Mouse (Mus musculus) midbrain, embryonic 16.5 days (tissue): Measurements from ENCODE around the gene C7. TPM values are rescaled to one million over a fixed set of nuclear protein-coding genes. Genes with fewer than 3 reads are reported as not detected.

Source experiments
- ATAC-seq: fragments of 200-750 bp; cut with Nextera tagmentation; 2 replicates; pipeline ENCODE4 v1.8.0; 2017; ENCODE audit warnings: moderate TSS enrichment
- H3K27ac ChIP-seq: fragments of 300-500 bp; sonication (generic); 2 replicates; pipeline ENCODE4 v1.5.1; 2014; ENCODE audit warnings: mild to moderate bottlenecking, low read length, mixed read lengths
- H3K27me3 ChIP-seq: fragments of 300-500 bp; sonication (generic); 2 replicates; pipeline ENCODE4 v1.6.1; 2014; ENCODE audit warnings: low read depth, low read length, mixed read lengths; ENCODE audit not compliant: control insufficient read depth, insufficient read depth
- H3K36me3 ChIP-seq: fragments of 300-500 bp; sonication (generic); 2 replicates; pipeline ENCODE4 v1.6.1; 2014; ENCODE audit warnings: mild to moderate bottlenecking, low read length, moderate library complexity, mixed read lengths; ENCODE audit not compliant: control insufficient read depth, insufficient read depth
- H3K4me1 ChIP-seq: fragments of 300-500 bp; sonication (generic); 2 replicates; pipeline ENCODE4 v1.6.1; 2014; ENCODE audit warnings: mild to moderate bottlenecking, low read length, mixed read lengths; ENCODE audit not compliant: control insufficient read depth, insufficient read depth
- H3K4me2 ChIP-seq: fragments of 300-500 bp; sonication (generic); 2 replicates; pipeline ENCODE4 v1.6.1; 2014; ENCODE audit warnings: mild to moderate bottlenecking, low read length, mixed read lengths
- H3K4me3 ChIP-seq: fragments of 300-500 bp; sonication (generic); 2 replicates; pipeline ENCODE4 v1.5.1; 2014; ENCODE audit warnings: low read depth, mild to moderate bottlenecking, low read length, moderate library complexity, mixed read lengths
- H3K9ac ChIP-seq: fragments of 300-500 bp; sonication (generic); 2 replicates; pipeline ENCODE4 v1.6.1; 2014; ENCODE audit warnings: low read depth, low read length, mixed read lengths
- H3K9me3 ChIP-seq: fragments of 300-500 bp; sonication (generic); replicated peaks from 2 replicates; pipeline ENCODE4 v1.6.1; 2014; ENCODE audit warnings: mild to moderate bottlenecking, low read length, mixed read lengths; ENCODE audit not compliant: control insufficient read depth, poor library complexity, severe bottlenecking
- WGBS: fragments of 180-500 bp; shearing (Covaris S2); extraction: QIAGEN DNeasy Blood & Tissue Kit; methylation state at CpG from one replicate; pipeline ENCODE4 v1.1.7; 2014; 5-methylcytosine and 5-hydroxymethylcytosine counted together
- polyA plus RNA-seq: library from polyadenylated mRNA; unstranded; fragments of >200 nt; fragmentation: Nextera tagmentation; extraction: Ambion mirVana; gene quantifications from 2 replicates; pipeline ENCODE4 v1.2.1, GENCODE M21; 2015

Gene C7
- 0.18 TPM in 1 of 2 replicates, not detected in the other for polyA plus RNA-seq

GRCm38 (mm10) chr15:5063635-5064034 is at the start of gene C7:
Gene C7 (minus strand): TSS chr15:5063740.
- Histone ChIP-seq H3K4me1 (no peaks in the 10 kb centered on the region), H3K9me3 (no peaks in the 10 kb centered on the region), H3K36me3 (no peaks in the 10 kb centered on the region), H3K27ac (no peak within 1 kb of the TSS), H3K4me2 (no peak within 1 kb of the TSS), H3K4me3 (no peak within 1 kb of the TSS), H3K27me3 (no peaks in the 10 kb centered on the region), H3K9ac (no peak within 1 kb of the TSS)
- no peak for ATAC-seq

- Histone ChIP-seq H3K36me3 (no peaks in the 10 kb centered on the region), H3K27me3 (no peaks in the 10 kb centered on the region), H3K9ac (no peak overlapping the region), H3K4me2 (no peak overlapping the region), H3K27ac (no peak overlapping the region), H3K4me3 (no peak overlapping the region), H3K9me3 (no peaks in the 10 kb centered on the region), H3K4me1 (peaks cover 14% of the 10 kb centered on the region)
- 80% methylated on average over 3 of the region's 3 CpGs for WGBS
- no peak for ATAC-seq
Observed at GRCm38 (mm10) chr15:5112651-5113050, 49.1 kb upstream of the C7 start.

GRCm38 (mm10) chr15:5108655-5109040 is 45.1 kb upstream of the C7 start:
- H3K36me3 ChIP-seq, result no peaks in the 10 kb centered on the region
- 92% methylated on average over 3 of the region's 3 CpGs for WGBS
- H3K27ac ChIP-seq, result no peak overlapping the region
- no peaks in the 10 kb centered on the region for H3K27me3 ChIP-seq
- H3K4me3 ChIP-seq, result no peak overlapping the region
- no peaks in the 10 kb centered on the region for H3K9me3 ChIP-seq
- H3K4me1 ChIP-seq, result no peaks in the 10 kb centered on the region
- no peak overlapping the region for H3K9ac ChIP-seq
- no peak for ATAC-seq
- no peak overlapping the region for H3K4me2 ChIP-seq

DNA sequence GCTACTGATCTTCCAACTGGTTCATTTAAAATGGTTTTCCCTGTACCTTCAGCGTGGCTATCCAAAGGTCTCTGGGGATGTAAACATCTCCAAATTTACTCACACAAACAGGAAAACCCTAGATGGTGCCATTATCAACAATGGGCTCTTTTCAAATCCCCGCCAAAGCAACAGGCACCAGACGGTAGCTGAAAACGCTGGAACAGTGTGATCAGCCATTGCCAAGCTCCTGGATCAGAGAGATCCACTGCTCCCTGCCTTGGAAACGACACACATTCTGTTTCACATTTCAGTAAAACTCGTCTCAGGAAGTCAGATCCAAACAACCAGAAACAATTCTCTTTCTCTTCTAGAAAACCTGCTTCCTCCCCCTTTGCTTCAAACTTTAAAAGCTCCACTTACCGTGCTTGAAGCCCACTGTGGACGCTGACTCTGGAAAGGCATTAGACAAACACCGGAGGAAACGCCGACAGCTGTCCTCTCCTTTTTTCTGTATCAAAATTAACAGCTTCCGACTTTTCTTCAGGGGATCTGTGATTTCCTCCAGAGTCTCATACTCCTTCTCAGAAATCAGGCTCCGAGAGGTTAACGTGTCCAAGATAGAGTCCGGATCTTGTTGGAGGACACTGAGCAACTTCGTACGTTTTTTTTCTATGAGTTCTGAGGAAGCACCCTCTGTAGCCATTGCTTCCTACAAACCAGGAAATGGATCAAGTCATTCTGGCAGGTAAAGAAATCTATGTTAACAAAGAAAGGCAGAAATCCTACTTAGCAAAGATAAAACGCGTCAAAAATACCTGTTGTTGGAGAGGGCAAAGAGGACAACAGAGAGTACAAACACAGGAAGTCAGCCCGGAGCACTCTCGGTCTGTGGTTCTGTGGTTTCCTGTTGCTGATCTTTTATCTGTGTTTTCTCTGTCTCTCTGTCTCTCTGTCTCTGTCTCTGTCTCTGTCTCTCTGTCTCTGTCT is 44.4 kb upstream of the C7 start, which contains the start of gene Card6:
Card6 (minus strand) TSS at position 854 of the 969 bp plus-strand sequence.
- Histone ChIP-seq H3K4me2 (no peak within 1 kb of the TSS), H3K36me3 (no peaks in the 10 kb centered on the region), H3K9me3 (no peaks in the 10 kb centered on the region), H3K4me3 (no peak within 1 kb of the TSS), H3K9ac (0 out of 2 replicates have a peak within 1 kb of the TSS, but pooled peaks have one; percentile 14), H3K4me1 (no peaks in the 10 kb centered on the region), H3K27ac (no peak within 1 kb of the TSS), H3K27me3 (no peaks in the 10 kb centered on the region)
- no peak for ATAC-seq
- WGBS, result 74% methylated on average over 21 of the region's 21 CpGs

- 53% methylated on average over 2 of the region's 2 CpGs for whole genome bisulfite sequencing
- no peaks in the 10 kb centered on the region for H3K36me3 ChIP-seq
- ATAC-seq, result peak; percentile 60; the same call in 1 of the 2 replicates
- H3K9me3 ChIP-seq, result no peaks in the 10 kb centered on the region
- H3K4me2 ChIP-seq, result no peak overlapping the region
- no peaks in the 10 kb centered on the region for H3K27me3 ChIP-seq
- no peak overlapping the region for H3K9ac ChIP-seq
- no peak overlapping the region for H3K27ac ChIP-seq
- no peak overlapping the region for H3K4me3 ChIP-seq
- no peaks in the 10 kb centered on the region for H3K4me1 ChIP-seq
Observed at GRCm38 (mm10) chr15:5106293-5106692, 42.8 kb upstream of the C7 start.

GRCm38 (mm10) chr15:5105891-5106290 is 42.4 kb upstream of the C7 start:
- no peak overlapping the region for H3K9ac ChIP-seq
- H3K36me3 ChIP-seq, result no peaks in the 10 kb centered on the region
- no peaks in the 10 kb centered on the region for H3K4me1 ChIP-seq
- H3K4me2 ChIP-seq, result no peak overlapping the region
- no peak overlapping the region for H3K4me3 ChIP-seq
- ATAC-seq, result peak; percentile 62; the same call in 1 of the 2 replicates
- H3K27me3 ChIP-seq, result no peaks in the 10 kb centered on the region
- H3K9me3 ChIP-seq, result no peaks in the 10 kb centered on the region
- 80% methylated on average over 6 of the region's 6 CpGs for WGBS
- H3K27ac ChIP-seq, result no peak overlapping the region

GRCm38 (mm10) chr15:5102312-5102711 is 38.8 kb upstream of the C7 start:
- Histone ChIP-seq H3K9me3 (no peaks in the 10 kb centered on the region), H3K4me3 (no peak overlapping the region), H3K27ac (no peak overlapping the region), H3K9ac (no peak overlapping the region), H3K36me3 (no peaks in the 10 kb centered on the region), H3K4me2 (no peak overlapping the region), H3K27me3 (no peaks in the 10 kb centered on the region), H3K4me1 (no peaks in the 10 kb centered on the region)
- no peak for ATAC-seq
- 97% methylated on average over 4 of the region's 4 CpGs for WGBS

DNA sequence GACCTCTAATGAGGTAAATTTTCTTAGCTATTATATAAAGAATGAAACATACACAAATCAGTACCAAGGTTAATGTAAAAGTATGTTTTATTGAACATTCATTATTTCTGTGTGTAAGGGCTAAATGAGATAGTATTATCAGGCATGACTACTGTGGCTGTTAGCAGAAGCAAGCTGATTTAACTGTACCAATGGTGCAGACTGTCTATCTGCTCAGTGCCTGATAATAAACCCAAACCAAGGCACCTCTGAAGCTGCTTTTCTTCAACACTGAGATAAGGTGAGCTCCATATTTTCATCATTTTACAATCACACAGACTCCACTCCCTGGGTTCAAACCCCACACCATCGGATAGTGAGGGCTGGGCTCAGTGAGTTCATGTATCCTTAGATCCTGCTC is 33.8 kb upstream of the C7 start:
- Histone ChIP-seq H3K9ac (no peak overlapping the region), H3K4me2 (no peak overlapping the region), H3K4me3 (no peak overlapping the region), H3K4me1 (no peaks in the 10 kb centered on the region), H3K9me3 (no peaks in the 10 kb centered on the region), H3K27ac (no peak overlapping the region), H3K36me3 (no peaks in the 10 kb centered on the region), H3K27me3 (no peaks in the 10 kb centered on the region)
- WGBS, result 95% methylated on average over 1 of the region's 1 CpGs
- no peak for ATAC-seq

DNA sequence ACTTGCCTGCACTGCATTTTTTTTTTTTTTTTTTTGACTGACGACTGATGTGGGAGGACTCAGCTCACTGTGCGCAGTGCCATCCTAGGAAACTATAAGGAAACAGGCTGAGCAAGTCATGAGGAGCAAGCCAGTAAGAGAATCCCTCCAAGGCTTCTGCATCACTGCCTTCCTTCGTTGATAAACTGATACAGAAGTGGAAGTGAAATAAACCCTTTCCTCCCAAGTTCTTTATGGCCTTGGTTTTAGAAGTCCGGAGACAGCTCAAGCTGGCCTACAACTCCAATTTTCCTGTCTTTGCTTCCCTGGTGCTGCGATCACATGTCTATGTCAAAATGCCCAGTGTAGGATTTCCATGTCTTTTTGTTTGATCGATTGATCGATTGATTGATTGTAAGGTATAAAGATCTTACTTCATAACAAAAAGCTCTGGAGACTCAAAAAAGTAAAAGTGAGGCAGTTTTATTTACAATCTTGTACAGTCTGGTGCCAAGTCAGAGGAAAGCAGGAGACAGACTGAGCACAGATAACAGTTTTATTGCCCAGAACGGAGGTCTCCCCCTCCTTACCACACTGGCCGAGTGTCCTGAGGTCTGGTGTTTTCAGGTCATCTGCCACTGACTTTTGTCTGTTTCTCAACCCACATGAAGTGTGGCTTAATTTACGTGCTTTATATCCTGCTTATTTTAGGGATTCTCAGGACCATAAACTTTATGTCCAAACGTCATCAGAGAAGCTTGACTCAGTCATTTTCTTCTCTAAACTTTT is 32.2 kb upstream of the C7 start:
- H3K4me1 ChIP-seq, result no peaks in the 10 kb centered on the region
- no peaks in the 10 kb centered on the region for H3K36me3 ChIP-seq
- H3K27me3 ChIP-seq, result no peaks in the 10 kb centered on the region
- no peak for ATAC-seq
- H3K4me3 ChIP-seq, result no peak overlapping the region
- no peak overlapping the region for H3K27ac ChIP-seq
- no peak overlapping the region for H3K9ac ChIP-seq
- WGBS, result 89% methylated on average over 11 of the region's 11 CpGs
- H3K4me2 ChIP-seq, result no peak overlapping the region
- no peaks in the 10 kb centered on the region for H3K9me3 ChIP-seq
